Mouse (Mus musculus) midbrain, embryonic 14.5 days (tissue): ENCODE results near the gene Tspan9. TPM values are rescaled to one million over a fixed set of nuclear protein-coding genes. Genes with fewer than 3 reads are reported as not detected.

Source experiments
- ATAC-seq: fragments of 200-750 bp; cut with Nextera tagmentation; 2 replicates; pipeline ENCODE4 v1.8.0; 2017; ENCODE audit warnings: moderate number of reproducible peaks, moderate library complexity; ENCODE audit not compliant: low FRiP score, low TSS enrichment
- DNase-seq: peaks from one replicate; pipeline ENCODE4 v3.0.0-alpha.2; 2015
- H3K27ac ChIP-seq: fragments of 300-500 bp; sonication (generic); replicated peaks from 2 replicates; pipeline ENCODE4 v1.5.1; 2014; ENCODE audit warnings: mild to moderate bottlenecking, low read depth, low read length, moderate library complexity
- H3K27me3 ChIP-seq: fragments of 300-500 bp; sonication (generic); 2 replicates; pipeline ENCODE4 v1.6.1; 2014; ENCODE audit warnings: low read length, control low read depth, mixed read lengths; ENCODE audit not compliant: control insufficient read depth, insufficient read depth
- H3K36me3 ChIP-seq: fragments of 300-500 bp; sonication (generic); 2 replicates; pipeline ENCODE4 v1.6.1; 2014; ENCODE audit warnings: low read length, control low read depth; ENCODE audit not compliant: control insufficient read depth, insufficient read depth
- H3K4me1 ChIP-seq: fragments of 300-500 bp; sonication (generic); 2 replicates; pipeline ENCODE4 v1.6.1; 2014; ENCODE audit warnings: mild to moderate bottlenecking, antibody characterized with exemption, low read length, control low read depth; ENCODE audit not compliant: control insufficient read depth, insufficient read depth
- H3K4me2 ChIP-seq: fragments of 300-500 bp; sonication (generic); 2 replicates; pipeline ENCODE4 v1.6.1; 2014; ENCODE audit warnings: mild to moderate bottlenecking, low read length, moderate library complexity
- H3K4me3 ChIP-seq: fragments of 300-500 bp; sonication (generic); replicated peaks from 2 replicates; pipeline ENCODE4 v1.5.1; 2014; ENCODE audit warnings: low read depth, low read length
- H3K9ac ChIP-seq: fragments of 300-500 bp; sonication (generic); replicated peaks from 2 replicates; pipeline ENCODE4 v1.6.1; 2014; ENCODE audit warnings: mild to moderate bottlenecking, low read length, moderate library complexity
- H3K9me3 ChIP-seq: fragments of 300-500 bp; sonication (generic); 2 replicates; pipeline ENCODE4 v1.6.1; 2016; ENCODE audit warnings: low read length, control low read depth, mixed read lengths; ENCODE audit not compliant: control insufficient read depth
- WGBS: fragments of 180-500 bp; shearing (Covaris S2); extraction: QIAGEN DNeasy Blood & Tissue Kit; methylation state at CpG from one replicate; pipeline ENCODE4 v1.1.7; 2014; 5-methylcytosine and 5-hydroxymethylcytosine counted together
- polyA plus RNA-seq: library from polyadenylated mRNA; unstranded; fragments of >200 nt; fragmentation: Nextera tagmentation; extraction: Ambion mirVana; gene quantifications from 2 replicates; pipeline ENCODE4 v1.2.1, GENCODE M21; 2014

The Tspan9 gene
- polyA plus RNA-seq, 1 experiment from 2014 or later: 31.1 TPM

GRCm38 (mm10) chr6:128104712-128105324 is 38.6 kb downstream of the Tspan9 start:
- Histone ChIP-seq H3K4me2 (no peak overlapping the region), H3K27ac (no peak overlapping the region), H3K9me3 (no peaks in the 10 kb centered on the region), H3K36me3 (no peaks in the 10 kb centered on the region), H3K4me1 (peaks cover 21% of the 10 kb centered on the region), H3K4me3 (no peak overlapping the region), H3K9ac (no peak overlapping the region), H3K27me3 (no peaks in the 10 kb centered on the region)
- no peak for ATAC-seq
- DNase-seq: no peak
- WGBS: 75% methylated on average over 7 of the region's 7 CpGs

- no peak for ATAC-seq
- Histone ChIP-seq H3K9me3 (no peaks in the 10 kb centered on the region), H3K36me3 (no peaks in the 10 kb centered on the region), H3K4me3 (no peak overlapping the region), H3K9ac (no peak overlapping the region), H3K27me3 (no peaks in the 10 kb centered on the region), H3K4me2 (no peak overlapping the region), H3K4me1 (peaks cover 21% of the 10 kb centered on the region), H3K27ac (no peak overlapping the region)
- no peak for DNase-seq
- WGBS: 90% methylated on average over 5 of the region's 5 CpGs
These were observed 39.5 kb downstream of the Tspan9 start for GRCm38 (mm10) chr6:128103874-128104273.

GRCm38 (mm10) chr6:128102296-128102999 is 40.9 kb downstream of the Tspan9 start:
- DNase-seq (no peak), ATAC-seq (peak; percentile 19; the same call in 1 of the 2 replicates)
- peaks cover 21% of the 10 kb centered on the region for H3K4me1 ChIP-seq
- H3K4me2 ChIP-seq: no peak overlapping the region
- H3K9ac ChIP-seq: no peak overlapping the region
- no peaks in the 10 kb centered on the region for H3K9me3 ChIP-seq
- no peaks in the 10 kb centered on the region for H3K27me3 ChIP-seq
- no peak overlapping the region for H3K4me3 ChIP-seq
- 37% methylated on average over 6 of the region's 6 CpGs for WGBS
- no peaks in the 10 kb centered on the region for H3K36me3 ChIP-seq
- H3K27ac ChIP-seq: no peak overlapping the region

- no peak for ATAC-seq
These were observed 43.5 kb downstream of the Tspan9 start for GRCm38 (mm10) chr6:128099871-128100270.

GRCm38 (mm10) chr6:128099190-128099589 is 44.2 kb downstream of the Tspan9 start:
- DNase-seq: peak; percentile 45
- 74% methylated on average over 9 of the region's 9 CpGs for WGBS
- Histone ChIP-seq H3K4me2 (no peak overlapping the region), H3K4me1 (peaks cover 9% of the 10 kb centered on the region), H3K27me3 (no peaks in the 10 kb centered on the region), H3K4me3 (no peak overlapping the region), H3K36me3 (no peaks in the 10 kb centered on the region), H3K9me3 (no peaks in the 10 kb centered on the region), H3K9ac (no peak overlapping the region), H3K27ac (no peak overlapping the region)
- no peak for ATAC-seq

More at GRCm38 (mm10) chr6:128099871-128100270, 43.5 kb downstream of the Tspan9 start:
- Histone ChIP-seq H3K9me3 (no peaks in the 10 kb centered on the region), H3K27me3 (no peaks in the 10 kb centered on the region), H3K4me3 (no peak overlapping the region), H3K4me2 (no peak overlapping the region), H3K27ac (no peak overlapping the region), H3K36me3 (no peaks in the 10 kb centered on the region), H3K9ac (no peak overlapping the region), H3K4me1 (peaks cover 9% of the 10 kb centered on the region)
- no peak for DNase-seq
- WGBS: 79% methylated on average over 5 of the region's 5 CpGs

- H3K27me3 ChIP-seq: no peaks in the 10 kb centered on the region
- ATAC-seq (no peak), DNase-seq (no peak)
- no peaks in the 10 kb centered on the region for H3K4me1 ChIP-seq
- H3K9me3 ChIP-seq: no peaks in the 10 kb centered on the region
- H3K4me3 ChIP-seq: no peak overlapping the region
- no peak overlapping the region for H3K4me2 ChIP-seq
- WGBS: 87% methylated on average over 7 of the region's 7 CpGs
- no peak overlapping the region for H3K9ac ChIP-seq
- no peaks in the 10 kb centered on the region for H3K36me3 ChIP-seq
- H3K27ac ChIP-seq: no peak overlapping the region
These were observed 46.9 kb downstream of the Tspan9 start for GRCm38 (mm10) chr6:128096521-128096920.

- ATAC-seq: no peak
- H3K4me3 ChIP-seq: no peak overlapping the region
These were observed 47.5 kb downstream of the Tspan9 start for GRCm38 (mm10) chr6:128095906-128096305.

GRCm38 (mm10) chr6:128095131-128095530 is 48.3 kb downstream of the Tspan9 start:
- Histone ChIP-seq H3K27ac (no peak overlapping the region), H3K4me2 (no peak overlapping the region), H3K9ac (no peak overlapping the region), H3K4me1 (no peaks in the 10 kb centered on the region), H3K36me3 (no peaks in the 10 kb centered on the region), H3K9me3 (no peaks in the 10 kb centered on the region), H3K4me3 (no peak overlapping the region), H3K27me3 (no peaks in the 10 kb centered on the region)
- ATAC-seq: no peak
- no peak for DNase-seq
- WGBS: 90% methylated on average over 10 of the region's 10 CpGs

More at GRCm38 (mm10) chr6:128095906-128096305, 47.5 kb downstream of the Tspan9 start:
- Histone ChIP-seq H3K4me1 (no peaks in the 10 kb centered on the region), H3K4me2 (no peak overlapping the region), H3K36me3 (no peaks in the 10 kb centered on the region), H3K9ac (no peak overlapping the region), H3K9me3 (no peaks in the 10 kb centered on the region), H3K27me3 (no peaks in the 10 kb centered on the region), H3K27ac (no peak overlapping the region)
- DNase-seq: no peak
- 75% methylated on average over 8 of the region's 8 CpGs for WGBS
